Mouse (Mus musculus) limb, embryonic 13.5 days (tissue): ENCODE measurements around the gene Rhbdf2. TPM values are rescaled to one million over a fixed set of nuclear protein-coding genes. Genes with fewer than 3 reads are reported as not detected.
"Not testable (repeated sequence)": the region's sequence is repeated elsewhere in the genome, so short reads cannot be mapped to it uniquely, and the experiment has no call there.

Experiments
- ATAC-seq: fragments of 200-750 bp; cut with Nextera tagmentation; 2 replicates; pipeline ENCODE4 v1.8.0; 2017; ENCODE audit warnings: low read depth, moderate number of reproducible peaks, moderate TSS enrichment; ENCODE audit not compliant: low FRiP score
- H3K27ac ChIP-seq: fragments of 300-500 bp; sonication (generic); 2 replicates; pipeline ENCODE4 v1.5.1; 2015; ENCODE audit warnings: inconsistent platforms, mild to moderate bottlenecking, moderate library complexity
- H3K27me3 ChIP-seq: fragments of 300-500 bp; sonication (generic); 2 replicates; pipeline ENCODE4 v1.6.1; 2015; ENCODE audit warnings: mild to moderate bottlenecking, inconsistent platforms
- H3K36me3 ChIP-seq: fragments of 300-500 bp; sonication (generic); 2 replicates; pipeline ENCODE4 v1.6.1; 2015; ENCODE audit warnings: inconsistent platforms, mild to moderate bottlenecking, moderate library complexity
- H3K4me1 ChIP-seq: fragments of 300-500 bp; sonication (generic); 2 replicates; pipeline ENCODE4 v1.6.1; 2015; ENCODE audit warnings: inconsistent platforms
- H3K4me2 ChIP-seq: fragments of 300-500 bp; sonication (generic); replicated peaks from 2 replicates; pipeline ENCODE4 v1.6.1; 2015; ENCODE audit warnings: inconsistent platforms, mild to moderate bottlenecking, moderate library complexity
- H3K4me3 ChIP-seq: fragments of 300-500 bp; sonication (generic); 2 replicates; pipeline ENCODE4 v1.5.1; 2015; ENCODE audit warnings: moderate library complexity, mild to moderate bottlenecking, inconsistent platforms
- H3K9ac ChIP-seq: fragments of 300-500 bp; sonication (generic); 2 replicates; pipeline ENCODE4 v1.6.1; 2015; ENCODE audit warnings: mild to moderate bottlenecking, inconsistent platforms
- H3K9me3 ChIP-seq: fragments of 300-500 bp; sonication (generic); 2 replicates; pipeline ENCODE4 v1.6.1; 2016; ENCODE audit warnings: inconsistent platforms
- WGBS: fragments of 180-500 bp; shearing (Covaris S2); methylation state at CpG from one replicate; pipeline ENCODE4 v1.1.7; 2015; 5-methylcytosine and 5-hydroxymethylcytosine counted together
- polyA plus RNA-seq: library from polyadenylated mRNA; unstranded; fragments of >200 nt; fragmentation: Nextera tagmentation; extraction: Ambion mirVana; gene quantifications from 2 replicates; pipeline ENCODE4 v1.2.1, GENCODE M21; 2015

The Rhbdf2 gene
- polyA plus RNA-seq, 1 experiment from 2014 or later, result 5.1 TPM

DNA sequence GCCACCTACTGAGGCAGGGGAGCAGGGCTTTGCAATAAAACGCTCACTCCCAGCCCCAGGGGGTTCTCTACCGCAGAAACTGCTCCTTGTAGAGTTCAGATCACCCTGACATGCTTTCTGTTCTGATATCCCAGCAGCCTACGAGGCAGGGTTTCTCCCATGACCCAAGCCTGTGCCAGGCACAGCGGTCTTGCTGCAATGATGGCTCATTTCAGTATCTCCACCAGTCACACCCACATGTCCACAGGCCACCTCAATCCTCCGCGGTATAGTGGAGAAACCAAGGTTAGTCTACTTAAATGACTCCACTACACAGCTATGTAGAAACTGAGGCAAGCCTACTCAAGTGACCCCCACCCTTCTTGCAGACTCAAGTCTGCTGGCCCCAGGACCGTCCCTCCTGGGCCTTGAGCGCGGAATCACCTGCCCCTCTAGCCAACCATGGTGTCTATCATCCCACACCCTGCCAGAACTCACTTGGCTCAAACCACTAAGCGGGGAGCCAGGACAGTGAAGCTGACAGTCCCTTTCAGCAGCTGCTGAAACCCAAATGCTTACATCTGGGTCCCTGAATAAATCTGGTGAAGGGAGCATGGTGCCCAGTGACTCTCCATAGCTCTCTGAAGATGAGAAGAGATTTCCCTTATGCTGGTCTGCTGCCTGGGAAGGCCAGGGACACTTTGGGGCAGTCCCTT, 6.1 kb downstream of the Rhbdf2 start:
- Histone ChIP-seq H3K4me2 (no peak overlapping the region; the same call in 1 of the 2 replicates), H3K27ac (no peak overlapping the region), H3K36me3 (no peaks in the 10 kb centered on the region), H3K4me3 (no peak overlapping the region), H3K9me3 (no peaks in the 10 kb centered on the region), H3K27me3 (peaks cover 11% of the 10 kb centered on the region), H3K9ac (0 out of 2 replicates have a peak overlapping the region, but pooled peaks have one; percentile 31), H3K4me1 (peaks cover 77% of the 10 kb centered on the region)
- no peak for ATAC-seq
- 75% methylated on average over 10 of the region's 10 CpGs for WGBS

DNA sequence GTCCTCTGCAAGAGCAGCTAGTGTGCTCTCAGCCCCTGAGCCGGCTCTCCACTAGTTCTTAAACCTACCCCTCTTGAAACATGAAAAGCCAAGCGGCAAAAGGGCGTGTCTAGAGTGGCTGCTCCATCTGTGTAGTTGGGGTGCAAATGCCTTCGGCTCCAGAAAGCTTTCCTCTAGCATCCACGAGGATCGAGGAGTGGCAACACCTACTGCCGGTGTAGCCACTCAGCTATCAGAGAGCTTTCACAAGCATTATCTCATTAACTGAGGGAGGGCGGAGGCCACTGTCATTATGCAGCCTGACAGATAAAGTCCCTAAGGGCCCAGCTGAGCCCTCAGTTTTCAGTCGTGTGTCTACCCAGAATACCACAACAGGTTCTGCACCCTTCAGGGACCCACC, 6.7 kb downstream of the Rhbdf2 start:
- Histone ChIP-seq H3K4me2 (no peak overlapping the region; the same call in 1 of the 2 replicates), H3K27ac (no peak overlapping the region), H3K4me3 (no peak overlapping the region), H3K4me1 (peaks cover 77% of the 10 kb centered on the region), H3K9ac (no peak overlapping the region), H3K36me3 (no peaks in the 10 kb centered on the region), H3K27me3 (peaks cover 11% of the 10 kb centered on the region), H3K9me3 (no peaks in the 10 kb centered on the region)
- WGBS, result 34% methylated on average over 9 of the region's 9 CpGs
- ATAC-seq, result no peak

DNA sequence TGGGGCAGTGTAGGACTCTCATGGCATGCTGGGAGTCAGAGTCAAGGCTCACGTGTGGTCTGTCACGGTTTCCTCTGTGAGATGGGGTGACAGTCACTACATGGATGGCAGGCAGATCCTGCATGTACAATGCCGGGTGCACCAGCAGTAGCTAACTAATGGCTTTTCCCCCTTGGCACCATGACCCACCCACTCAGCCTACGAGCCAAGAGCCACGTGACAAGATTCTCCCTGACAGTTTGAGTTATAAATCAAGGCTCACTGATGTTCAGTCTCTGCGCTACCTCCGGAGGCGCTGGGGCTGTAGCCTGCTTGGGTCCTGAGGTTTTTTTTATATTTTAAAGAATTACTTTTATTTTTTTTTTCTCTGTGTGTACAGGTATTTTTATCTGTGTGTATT, 7.3 kb downstream of the Rhbdf2 start:
- no peak overlapping the region for H3K4me2 ChIP-seq
- no peak for ATAC-seq
- 54% methylated on average over 8 of the region's 8 CpGs for WGBS
- no peak overlapping the region for H3K9ac ChIP-seq
- H3K4me3 ChIP-seq, result no peak overlapping the region
- H3K36me3 ChIP-seq, result no peaks in the 10 kb centered on the region
- no peaks in the 10 kb centered on the region for H3K9me3 ChIP-seq
- H3K4me1 ChIP-seq, result peaks cover 76% of the 10 kb centered on the region
- peaks cover 11% of the 10 kb centered on the region for H3K27me3 ChIP-seq
- no peak overlapping the region for H3K27ac ChIP-seq

GRCm38 (mm10) chr11:116619156-116619555, 7.7 kb downstream of the Rhbdf2 start:
- Histone ChIP-seq H3K9me3 (no peaks in the 10 kb centered on the region), H3K27me3 (peaks cover 11% of the 10 kb centered on the region), H3K4me3 (no peak overlapping the region), H3K4me2 (no peak overlapping the region), H3K9ac (no peak overlapping the region), H3K36me3 (no peaks in the 10 kb centered on the region), H3K4me1 (peaks cover 72% of the 10 kb centered on the region), H3K27ac (no peak overlapping the region)
- no peak for ATAC-seq
- WGBS, result 47% methylated on average over 7 of the region's 7 CpGs

DNA sequence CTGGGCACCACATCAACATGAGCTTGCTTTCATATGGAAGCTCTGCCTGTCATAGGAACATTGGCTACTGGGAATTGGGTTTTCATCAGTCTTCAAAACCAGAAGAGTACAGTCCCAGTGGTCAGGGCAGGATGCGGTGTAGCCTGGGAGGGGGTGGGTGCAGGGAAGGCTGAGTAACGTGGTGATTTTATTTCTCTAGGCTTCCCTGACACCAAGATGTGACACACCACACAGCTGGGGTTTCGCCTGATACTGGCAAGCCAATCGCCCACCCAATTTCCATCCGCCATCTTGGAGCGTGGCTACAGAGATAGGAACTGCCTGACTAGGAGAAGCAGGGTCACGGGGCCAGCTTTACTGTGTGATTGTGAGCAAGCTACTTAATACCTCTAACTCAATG, 8.2 kb downstream of the Rhbdf2 start:
- no peaks in the 10 kb centered on the region for H3K36me3 ChIP-seq
- no peak for ATAC-seq
- H3K4me2 ChIP-seq, result no peak overlapping the region
- WGBS, result 83% methylated on average over 7 of the region's 7 CpGs
- peaks cover 70% of the 10 kb centered on the region for H3K4me1 ChIP-seq
- H3K9me3 ChIP-seq, result no peaks in the 10 kb centered on the region
- peaks cover 11% of the 10 kb centered on the region for H3K27me3 ChIP-seq
- no peak overlapping the region for H3K4me3 ChIP-seq
- H3K27ac ChIP-seq, result no peak overlapping the region
- no peak overlapping the region for H3K9ac ChIP-seq

DNA sequence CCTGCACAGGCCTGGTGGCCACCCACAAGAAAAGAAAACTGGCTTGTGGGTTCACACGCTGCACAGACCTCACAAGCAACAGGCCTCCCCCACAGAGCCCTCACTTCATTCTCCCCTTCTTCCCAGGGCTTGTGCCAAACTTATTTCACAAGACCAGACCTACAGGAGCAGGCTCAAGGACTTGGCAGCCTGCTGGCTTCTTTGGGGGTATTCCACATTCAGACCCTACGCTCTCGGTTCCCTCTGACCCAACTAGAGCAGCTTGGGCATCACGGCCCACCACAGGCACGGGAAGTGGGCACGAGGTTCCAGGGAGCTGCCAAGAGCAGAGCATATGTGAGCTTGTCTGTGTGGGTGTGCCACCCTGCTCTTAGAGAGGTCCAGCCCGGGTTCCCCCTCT, 9.2 kb downstream of the Rhbdf2 start:
- Histone ChIP-seq H3K9ac (no peak overlapping the region), H3K9me3 (no peaks in the 10 kb centered on the region), H3K4me1 (peaks cover 61% of the 10 kb centered on the region), H3K4me2 (no peak overlapping the region), H3K27me3 (peaks cover 2% of the 10 kb centered on the region), H3K27ac (no peak overlapping the region), H3K4me3 (no peak overlapping the region), H3K36me3 (no peaks in the 10 kb centered on the region)
- ATAC-seq, result no peak
- 78% methylated on average over 7 of the region's 7 CpGs for WGBS

- H3K36me3 ChIP-seq, result no peaks in the 10 kb centered on the region
- ATAC-seq, result no peak
- H3K4me3 ChIP-seq, result no peak overlapping the region
- no peaks in the 10 kb centered on the region for H3K9me3 ChIP-seq
- H3K4me2 ChIP-seq, result no peak overlapping the region
- WGBS, result 66% methylated on average over 10 of the region's 10 CpGs
- H3K27ac ChIP-seq, result no peak overlapping the region; the same call in 1 of the 2 replicates
- peaks cover 52% of the 10 kb centered on the region for H3K4me1 ChIP-seq
- no peaks in the 10 kb centered on the region for H3K27me3 ChIP-seq
- H3K9ac ChIP-seq, result no peak overlapping the region
These were observed 10.2 kb downstream of the Rhbdf2 start for GRCm38 (mm10) chr11:116616438-116617118.

DNA sequence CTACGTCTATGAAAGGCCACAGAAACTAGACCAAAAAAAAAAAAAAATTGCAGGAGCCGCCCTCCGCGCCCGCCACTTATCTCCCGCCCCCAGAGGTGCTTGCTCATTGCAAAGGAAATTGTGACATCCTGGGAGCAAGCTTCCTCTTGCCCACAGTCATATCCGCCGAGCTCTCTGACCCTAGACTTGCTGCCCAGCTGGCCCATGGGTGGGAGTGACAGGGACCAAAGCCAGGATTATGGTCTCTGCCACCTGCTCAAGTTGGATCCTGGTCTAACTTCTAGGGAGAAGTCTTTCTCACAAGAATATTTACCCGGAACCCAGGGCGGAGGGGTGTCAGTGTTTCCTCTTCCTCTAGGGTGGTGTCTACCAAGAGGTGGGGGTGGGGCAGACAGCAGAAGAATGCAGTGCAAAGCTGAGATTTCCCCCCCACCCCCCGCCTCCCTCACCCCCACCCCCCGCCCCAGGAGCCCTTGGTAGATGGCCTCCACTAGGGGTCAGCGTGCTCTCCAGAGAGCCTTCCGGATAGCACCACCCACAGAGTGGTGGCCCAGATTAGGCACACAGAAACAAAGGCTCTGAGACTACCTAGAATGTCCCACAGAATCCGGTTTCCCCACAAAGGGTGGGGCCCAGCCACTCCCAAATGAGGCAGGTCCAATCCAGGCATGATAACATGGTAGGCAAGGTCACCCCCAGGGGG, 10.9 kb downstream of the Rhbdf2 start:
- H3K4me2 ChIP-seq, result no peak overlapping the region
- 55% methylated on average over 15 of the region's 15 CpGs for WGBS
- peaks cover 45% of the 10 kb centered on the region for H3K4me1 ChIP-seq

DNA sequence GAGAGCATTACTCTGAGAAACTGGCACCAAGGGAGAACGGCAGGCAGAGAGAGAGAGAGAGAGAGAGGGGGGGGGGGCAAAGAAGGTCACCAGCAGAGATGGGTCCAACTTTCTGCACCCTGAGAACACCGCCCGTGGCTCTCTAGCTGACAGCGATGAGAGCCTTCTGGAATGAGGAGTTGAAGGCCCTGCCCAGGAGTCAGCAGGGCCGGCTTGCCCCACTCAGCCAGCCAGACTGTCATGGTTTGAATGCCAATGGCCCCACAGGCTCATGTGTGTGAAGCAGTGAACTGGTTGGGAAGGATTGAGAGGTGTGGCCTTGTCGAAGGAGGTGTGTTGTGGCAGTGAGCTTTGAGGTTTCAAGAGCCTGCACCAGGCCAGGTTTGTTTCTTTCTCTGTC, 13.6 kb downstream of the Rhbdf2 start:
- WGBS, result 87% methylated on average over 6 of the region's 6 CpGs
- Histone ChIP-seq H3K4me3 (no peak overlapping the region), H3K4me2 (no peak overlapping the region), H3K27me3 (no peaks in the 10 kb centered on the region), H3K9me3 (no peaks in the 10 kb centered on the region), H3K9ac (no peak overlapping the region), H3K4me1 (peaks cover 20% of the 10 kb centered on the region), H3K36me3 (no peaks in the 10 kb centered on the region), H3K27ac (no peak overlapping the region)
- no peak for ATAC-seq

More for the DNA sequence above, 10.9 kb downstream of the Rhbdf2 start:
- no peaks in the 10 kb centered on the region for H3K36me3 ChIP-seq
- no peaks in the 10 kb centered on the region for H3K27me3 ChIP-seq
- H3K9ac ChIP-seq, result no peak overlapping the region
- no peaks in the 10 kb centered on the region for H3K9me3 ChIP-seq
- no peak for ATAC-seq
- H3K27ac ChIP-seq, result no peak overlapping the region
- no peak overlapping the region for H3K4me3 ChIP-seq

GRCm38 (mm10) chr11:116612554-116612953, 14.3 kb downstream of the Rhbdf2 start:
- no peak overlapping the region for H3K4me2 ChIP-seq
- H3K9me3 ChIP-seq, result no peaks in the 10 kb centered on the region
- H3K27me3 ChIP-seq, result no peaks in the 10 kb centered on the region
- H3K27ac ChIP-seq, result no peak overlapping the region
- no peak overlapping the region for H3K4me3 ChIP-seq
- H3K9ac ChIP-seq, result no peak overlapping the region
- WGBS, result 87% methylated on average over 1 of the region's 1 CpGs
- H3K36me3 ChIP-seq, result no peaks in the 10 kb centered on the region
- ATAC-seq, result no peak
- peaks cover 13% of the 10 kb centered on the region for H3K4me1 ChIP-seq

- Histone ChIP-seq H3K9ac (no peak overlapping the region), H3K4me3 (no peak overlapping the region), H3K36me3 (no peaks in the 10 kb centered on the region), H3K27me3 (no peaks in the 10 kb centered on the region), H3K27ac (no peak overlapping the region), H3K9me3 (no peaks in the 10 kb centered on the region), H3K4me2 (no peak overlapping the region), H3K4me1 (peaks cover 12% of the 10 kb centered on the region)
- no peak for ATAC-seq
- WGBS, result 81% methylated on average over 9 of the region's 9 CpGs
These were observed 14.9 kb downstream of the Rhbdf2 start for GRCm38 (mm10) chr11:116611883-116612282.

- H3K27me3 ChIP-seq, ATAC-seq: not testable (repeated sequence)
These were observed 15.7 kb downstream of the Rhbdf2 start for GRCm38 (mm10) chr11:116611168-116611567.

More at GRCm38 (mm10) chr11:116611168-116611567, 15.7 kb downstream of the Rhbdf2 start:
- WGBS, result 94% methylated on average over 8 of the region's 9 CpGs
- not testable (repeated sequence) for H3K4me3 ChIP-seq, H3K9me3 ChIP-seq, H3K27ac ChIP-seq, H3K4me2 ChIP-seq, H3K36me3 ChIP-seq, H3K9ac ChIP-seq
- H3K4me1 ChIP-seq, result peaks cover 11% of the 10 kb centered on the region; the same call in 1 of the 2 replicates
